Mouse (Mus musculus): ENCODE measurements around the gene Rai1. TPM values are rescaled to one million over a fixed set of nuclear protein-coding genes. Genes with fewer than 3 reads are reported as not detected.

Gene Rai1
- polyA plus RNA-seq, 1 experiment from 2014 or later: 3.8 TPM

- Histone ChIP-seq H3K36me3 (replicated peaks) (peaks cover 52% of the 10 kb centered on the region), H3K27me3 (no peaks in the 10 kb centered on the region), H3K9me3 (replicated peaks) (no peaks in the 10 kb centered on the region), H3K9ac (no peak overlapping the region), H3K4me2 (no peak overlapping the region), H3K27ac (replicated peaks) (no peak overlapping the region), H3K4me3 (replicated peaks) (no peak overlapping the region), H3K4me1 (replicated peaks) (peaks cover 22% of the 10 kb centered on the region)
- no peak for ATAC-seq (ENCODE audit: insufficient read depth)
- 75% methylated on average over 5 of the region's 5 CpGs for WGBS (ENCODE audit: insufficient replicate concordance)
Observed at GRCm38 (mm10) chr11:60196344-60196743, 91.5 kb downstream of the Rai1 start.

- no peak overlapping the region for H3K4me2 ChIP-seq
- no peaks in the 10 kb centered on the region for H3K27me3 ChIP-seq
- H3K4me3 ChIP-seq (replicated peaks): no peak overlapping the region
- H3K36me3 ChIP-seq (replicated peaks): peaks cover 70% of the 10 kb centered on the region
- ATAC-seq (ENCODE audit: insufficient read depth): no peak
- peaks cover 18% of the 10 kb centered on the region for H3K4me1 ChIP-seq (replicated peaks)
- H3K9me3 ChIP-seq (replicated peaks): no peaks in the 10 kb centered on the region
- 79% methylated on average over 24 of the region's 24 CpGs for WGBS (ENCODE audit: insufficient replicate concordance)
- H3K9ac ChIP-seq: no peak overlapping the region
- H3K27ac ChIP-seq (replicated peaks): no peak overlapping the region
Observed at GRCm38 (mm10) chr11:60197998-60198619, 93.3 kb downstream of the Rai1 start.

GRCm38 (mm10) chr11:60198651-60199050 is 93.8 kb downstream of the Rai1 start:
- ATAC-seq (ENCODE audit: insufficient read depth): no peak
- no peak overlapping the region for H3K4me3 ChIP-seq (replicated peaks)
- H3K4me2 ChIP-seq: no peak overlapping the region
- H3K9me3 ChIP-seq (replicated peaks): no peaks in the 10 kb centered on the region
- WGBS (ENCODE audit: insufficient replicate concordance): 81% methylated on average over 12 of the region's 12 CpGs
- H3K27me3 ChIP-seq: no peaks in the 10 kb centered on the region
- H3K9ac ChIP-seq: no peak overlapping the region
- no peak overlapping the region for H3K27ac ChIP-seq (replicated peaks)
- H3K4me1 ChIP-seq (replicated peaks): peaks cover 18% of the 10 kb centered on the region
- peaks cover 75% of the 10 kb centered on the region for H3K36me3 ChIP-seq (replicated peaks)

- H3K9ac ChIP-seq: no peak overlapping the region
- 20% methylated on average over 18 of the region's 18 CpGs for WGBS (ENCODE audit: insufficient replicate concordance)
Observed at GRCm38 (mm10) chr11:60199702-60200184, 94.9 kb downstream of the Rai1 start.

GRCm38 (mm10) chr11:60200384-60200783 is 95.6 kb downstream of the Rai1 start:
- Histone ChIP-seq H3K27me3 (no peaks in the 10 kb centered on the region), H3K9ac (no peak overlapping the region), H3K36me3 (replicated peaks) (peaks cover 82% of the 10 kb centered on the region), H3K4me3 (replicated peaks) (no peak overlapping the region), H3K9me3 (replicated peaks) (no peaks in the 10 kb centered on the region), H3K4me1 (replicated peaks) (peaks cover 34% of the 10 kb centered on the region), H3K4me2 (no peak overlapping the region), H3K27ac (replicated peaks) (0 out of 2 replicates have a peak overlapping the region, but pooled peaks have one; percentile 19)
- ATAC-seq (ENCODE audit: insufficient read depth): no peak
- WGBS (ENCODE audit: insufficient replicate concordance): 84% methylated on average over 11 of the region's 11 CpGs

More at GRCm38 (mm10) chr11:60199702-60200184, 94.9 kb downstream of the Rai1 start:
- Histone ChIP-seq H3K27me3 (no peaks in the 10 kb centered on the region), H3K4me1 (replicated peaks) (peaks cover 29% of the 10 kb centered on the region), H3K4me2 (no peak overlapping the region), H3K27ac (replicated peaks) (no peak overlapping the region), H3K36me3 (replicated peaks) (peaks cover 81% of the 10 kb centered on the region), H3K9me3 (replicated peaks) (no peaks in the 10 kb centered on the region), H3K4me3 (replicated peaks) (no peak overlapping the region)
- ATAC-seq (ENCODE audit: insufficient read depth): peak; percentile 53

- Histone ChIP-seq H3K9me3 (replicated peaks) (no peaks in the 10 kb centered on the region), H3K27me3 (no peaks in the 10 kb centered on the region), H3K4me3 (replicated peaks) (no peak overlapping the region), H3K9ac (no peak overlapping the region), H3K4me2 (no peak overlapping the region), H3K36me3 (replicated peaks) (peaks cover 94% of the 10 kb centered on the region), H3K27ac (replicated peaks) (no peak overlapping the region), H3K4me1 (replicated peaks) (peaks cover 51% of the 10 kb centered on the region)
- ATAC-seq (ENCODE audit: insufficient read depth): no peak
- WGBS (ENCODE audit: insufficient replicate concordance): 86% methylated on average over 26 of the region's 26 CpGs
Observed at GRCm38 (mm10) chr11:60202710-60203638, 98.2 kb downstream of the Rai1 start.

- peaks cover 75% of the 10 kb centered on the region for H3K36me3 ChIP-seq (replicated peaks)
- 0 out of 2 replicates have a peak overlapping the region, but pooled peaks have one; percentile 29 for H3K27ac ChIP-seq (replicated peaks)
- WGBS (ENCODE audit: insufficient replicate concordance): 75% methylated on average over 12 of the region's 12 CpGs
- H3K9ac ChIP-seq: no peak overlapping the region
- ATAC-seq (ENCODE audit: insufficient read depth): no peak
- no peaks in the 10 kb centered on the region for H3K9me3 ChIP-seq (replicated peaks)
- no peak overlapping the region for H3K4me2 ChIP-seq
- H3K4me3 ChIP-seq (replicated peaks): no peak overlapping the region
- peaks cover 68% of the 10 kb centered on the region for H3K4me1 ChIP-seq (replicated peaks)
- H3K27me3 ChIP-seq: no peaks in the 10 kb centered on the region
Observed at GRCm38 (mm10) chr11:60205026-60205425, 100.2 kb downstream of the Rai1 start.

- peaks cover 63% of the 10 kb centered on the region for H3K36me3 ChIP-seq (replicated peaks)
Observed at GRCm38 (mm10) chr11:60206207-60206606, 101.4 kb downstream of the Rai1 start.

GRCm38 (mm10) chr11:60208201-60208600 is 103.4 kb downstream of the Rai1 start:
- H3K27ac ChIP-seq (replicated peaks): peak overlapping the region; percentile 79
- no peaks in the 10 kb centered on the region for H3K27me3 ChIP-seq
- no peak for ATAC-seq (ENCODE audit: insufficient read depth)
- H3K4me1 ChIP-seq (replicated peaks): peaks cover 92% of the 10 kb centered on the region
- H3K9me3 ChIP-seq (replicated peaks): no peaks in the 10 kb centered on the region
- H3K4me2 ChIP-seq: peak overlapping the region; percentile 85
- H3K4me3 ChIP-seq (replicated peaks): peak overlapping the region; percentile 62
- 58% methylated on average over 6 of the region's 6 CpGs for WGBS (ENCODE audit: insufficient replicate concordance)
- H3K36me3 ChIP-seq (replicated peaks): peaks cover 43% of the 10 kb centered on the region
- peak overlapping the region; percentile 68 for H3K9ac ChIP-seq

More at GRCm38 (mm10) chr11:60206207-60206606, 101.4 kb downstream of the Rai1 start:
- Histone ChIP-seq H3K27ac (replicated peaks) (no peak overlapping the region), H3K27me3 (no peaks in the 10 kb centered on the region), H3K4me1 (replicated peaks) (peaks cover 73% of the 10 kb centered on the region), H3K9me3 (replicated peaks) (no peaks in the 10 kb centered on the region), H3K4me2 (0 out of 2 replicates have a peak overlapping the region, but pooled peaks have one; percentile 85), H3K4me3 (replicated peaks) (no peak overlapping the region), H3K9ac (no peak overlapping the region)
- 64% methylated on average over 5 of the region's 5 CpGs for WGBS (ENCODE audit: insufficient replicate concordance)
- no peak for ATAC-seq (ENCODE audit: insufficient read depth)

GRCm38 (mm10) chr11:60208712-60209111 is 103.9 kb downstream of the Rai1 start:
- H3K4me1 ChIP-seq (replicated peaks): peaks cover 97% of the 10 kb centered on the region
- H3K9me3 ChIP-seq (replicated peaks): no peaks in the 10 kb centered on the region
- ATAC-seq (ENCODE audit: insufficient read depth): no peak
- WGBS (ENCODE audit: insufficient replicate concordance): 46% methylated on average over 4 of the region's 4 CpGs
- H3K27me3 ChIP-seq: no peaks in the 10 kb centered on the region
- H3K4me2 ChIP-seq: peak overlapping the region; percentile 85
- peak overlapping the region; percentile 62 for H3K4me3 ChIP-seq (replicated peaks)
- peak overlapping the region; percentile 68 for H3K9ac ChIP-seq
- H3K27ac ChIP-seq (replicated peaks): peak overlapping the region; percentile 79
- peaks cover 38% of the 10 kb centered on the region for H3K36me3 ChIP-seq (replicated peaks)

Data from liver, embryonic 15.5 days (tissue).